Mouse (Mus musculus) hindbrain, embryonic 15.5 days (tissue): ENCODE data around the gene Cox10. TPM values are rescaled to one million over a fixed set of nuclear protein-coding genes. Genes with fewer than 3 reads are reported as not detected.
"Not testable (repeated sequence)": the region's sequence is repeated elsewhere in the genome, so short reads cannot be mapped to it uniquely, and the experiment has no call there.

Experiments
- ATAC-seq: fragments of 200-750 bp; cut with Nextera tagmentation; 2 replicates; pipeline ENCODE4 v1.8.0; 2017; ENCODE audit warnings: low read depth, moderate number of reproducible peaks, moderate TSS enrichment; ENCODE audit not compliant: low FRiP score
- H3K27ac ChIP-seq: fragments of 300-500 bp; sonication (generic); replicated peaks from 2 replicates; pipeline ENCODE4 v1.5.1; 2015; ENCODE audit warnings: mild to moderate bottlenecking, inconsistent platforms
- H3K27me3 ChIP-seq: fragments of 300-500 bp; sonication (generic); 2 replicates; pipeline ENCODE4 v1.6.1; 2015; ENCODE audit warnings: control low read depth, inconsistent platforms
- H3K36me3 ChIP-seq: fragments of 300-500 bp; sonication (generic); 2 replicates; pipeline ENCODE4 v1.6.1; 2015; ENCODE audit warnings: control low read depth, inconsistent platforms
- H3K4me1 ChIP-seq: fragments of 300-500 bp; sonication (generic); replicated peaks from 2 replicates; pipeline ENCODE4 v1.6.1; 2015; ENCODE audit warnings: control low read depth, inconsistent platforms
- H3K4me2 ChIP-seq: fragments of 300-500 bp; sonication (generic); 2 replicates; pipeline ENCODE4 v1.6.1; 2015; ENCODE audit warnings: moderate library complexity, mild to moderate bottlenecking, inconsistent platforms
- H3K4me3 ChIP-seq: fragments of 300-500 bp; sonication (generic); 2 replicates; pipeline ENCODE4 v1.5.1; 2015; ENCODE audit warnings: mild to moderate bottlenecking, inconsistent platforms
- H3K9ac ChIP-seq: fragments of 300-500 bp; sonication (generic); 2 replicates; pipeline ENCODE4 v1.6.1; 2015; ENCODE audit warnings: inconsistent platforms
- H3K9me3 ChIP-seq: fragments of 300-500 bp; sonication (generic); 2 replicates; pipeline ENCODE4 v1.6.1; 2016; ENCODE audit warnings: control low read depth, inconsistent platforms
- WGBS: fragments of 180-500 bp; shearing (Covaris S2); methylation state at CpG from one replicate; pipeline ENCODE4 v1.1.7; 2015; 5-methylcytosine and 5-hydroxymethylcytosine counted together
- polyA plus RNA-seq: library from polyadenylated mRNA; unstranded; fragments of >200 nt; fragmentation: Nextera tagmentation; extraction: Ambion mirVana; gene quantifications from 2 replicates; pipeline ENCODE4 v1.2.1, GENCODE M21; 2015

Gene Cox10
- 23.3 and 25.4 TPM in 2 replicates for polyA plus RNA-seq

DNA sequence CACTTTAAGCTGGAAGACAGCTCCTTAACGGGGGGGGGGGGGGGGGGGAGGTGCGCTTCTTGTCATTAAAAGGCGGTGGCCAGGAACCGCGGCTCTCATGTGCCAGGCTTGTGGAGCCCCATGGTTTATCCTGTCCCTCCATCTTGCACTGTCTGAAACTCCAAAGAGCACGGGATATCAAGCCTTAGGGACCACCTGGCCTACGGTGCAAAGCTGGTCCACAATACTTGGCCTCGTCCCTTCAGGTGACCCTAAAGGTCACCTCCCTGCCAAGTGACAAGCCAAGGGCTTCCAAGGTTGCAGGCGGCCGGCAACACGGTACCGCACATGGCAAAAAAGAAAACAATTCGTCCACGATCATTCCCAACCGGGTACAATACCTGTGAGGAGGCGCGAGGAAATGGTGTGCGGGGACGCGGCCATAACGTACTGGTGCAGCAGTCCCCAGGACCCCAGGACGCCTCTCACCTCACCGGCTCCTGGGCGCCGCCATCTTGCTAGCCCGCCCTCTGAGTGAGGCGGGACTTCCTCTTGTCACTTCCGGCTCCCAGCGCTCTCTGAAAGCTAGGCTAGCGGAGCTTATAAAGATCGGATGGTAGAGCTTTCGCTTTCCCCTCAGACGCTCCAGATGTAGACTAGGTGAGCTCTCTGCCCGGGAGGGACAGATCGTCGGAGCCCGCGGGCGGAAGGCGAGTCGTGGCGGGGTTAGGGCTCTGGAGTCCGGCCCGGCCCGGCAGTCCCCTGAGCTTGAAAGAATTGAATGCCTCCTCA lies at the start of gene Cox10:
Gene Cox10 (minus strand): TSS at position 513 of the 771 bp plus-strand sequence.
- H3K27me3 ChIP-seq, result no peaks in the 10 kb centered on the region
- H3K27ac ChIP-seq, result peak within 1 kb of the TSS; percentile 87
- peak within 1 kb of the TSS; percentile 61 for H3K4me3 ChIP-seq
- under 1% methylated on average over 45 of the region's 45 CpGs for WGBS
- peak within 1 kb of the TSS; percentile 64 for H3K4me2 ChIP-seq
- peaks cover 13% of the 10 kb centered on the region for H3K4me1 ChIP-seq
- no peaks in the 10 kb centered on the region for H3K36me3 ChIP-seq
- peak; percentile 94 for ATAC-seq
- peak within 1 kb of the TSS; percentile 77 for H3K9ac ChIP-seq
- no peaks in the 10 kb centered on the region for H3K9me3 ChIP-seq

GRCm38 (mm10) chr11:64128016-64128415 lies 48.7 kb upstream of the Cox10 start:
- Histone ChIP-seq H3K9me3 (no peaks in the 10 kb centered on the region), H3K27ac (no peak overlapping the region), H3K9ac (no peak overlapping the region), H3K4me3 (no peak overlapping the region), H3K4me1 (peaks cover 7% of the 10 kb centered on the region; the same call in 1 of the 2 replicates), H3K27me3 (no peaks in the 10 kb centered on the region), H3K4me2 (no peak overlapping the region), H3K36me3 (no peaks in the 10 kb centered on the region)
- 86% methylated on average over 9 of the region's 9 CpGs for WGBS
- ATAC-seq, result no peak

GRCm38 (mm10) chr11:64125471-64125870 lies 46.2 kb upstream of the Cox10 start:
- 52% methylated on average over 2 of the region's 2 CpGs for WGBS
- no peak for ATAC-seq

GRCm38 (mm10) chr11:64123174-64123573 lies 43.9 kb upstream of the Cox10 start:
- not testable (repeated sequence) for H3K4me1 ChIP-seq, H3K27ac ChIP-seq, H3K27me3 ChIP-seq, ATAC-seq, H3K36me3 ChIP-seq, H3K4me2 ChIP-seq, H3K9ac ChIP-seq, H3K4me3 ChIP-seq, H3K9me3 ChIP-seq
- WGBS, result 92% methylated on average over 6 of the region's 6 CpGs

More at GRCm38 (mm10) chr11:64125471-64125870, 46.2 kb upstream of the Cox10 start:
- Histone ChIP-seq H3K4me3 (no peak overlapping the region), H3K27me3 (no peaks in the 10 kb centered on the region), H3K27ac (no peak overlapping the region), H3K4me2 (no peak overlapping the region), H3K4me1 (peaks cover 7% of the 10 kb centered on the region; the same call in 1 of the 2 replicates), H3K9me3 (no peaks in the 10 kb centered on the region), H3K9ac (no peak overlapping the region), H3K36me3 (no peaks in the 10 kb centered on the region)

DNA sequence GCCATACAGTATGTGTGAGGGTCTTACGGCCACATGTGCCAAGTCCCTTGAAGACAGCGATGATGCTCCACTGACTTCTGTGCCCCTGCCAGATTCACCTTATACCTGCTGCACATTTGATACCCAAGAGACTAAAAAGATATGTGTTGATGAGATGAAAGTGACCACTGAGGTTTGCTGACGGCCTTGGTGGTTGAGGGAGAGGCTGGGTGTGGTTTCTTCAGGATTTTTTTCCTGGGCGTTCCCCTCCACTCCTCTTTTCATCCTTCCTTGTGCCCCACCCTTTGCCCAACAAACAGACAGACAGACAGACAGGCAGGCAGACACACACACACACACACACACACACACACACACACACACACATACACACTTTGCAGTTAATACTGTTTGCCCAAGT lies 37.4 kb upstream of the Cox10 start:
- Histone ChIP-seq H3K36me3 (no peaks in the 10 kb centered on the region), H3K9me3 (no peaks in the 10 kb centered on the region), H3K27me3 (no peaks in the 10 kb centered on the region), H3K4me1 (no peaks in the 10 kb centered on the region), H3K9ac (no peak overlapping the region), H3K4me2 (no peak overlapping the region), H3K27ac (no peak overlapping the region), H3K4me3 (no peak overlapping the region)
- WGBS, result 88% methylated on average over 4 of the region's 4 CpGs
- no peak for ATAC-seq

DNA sequence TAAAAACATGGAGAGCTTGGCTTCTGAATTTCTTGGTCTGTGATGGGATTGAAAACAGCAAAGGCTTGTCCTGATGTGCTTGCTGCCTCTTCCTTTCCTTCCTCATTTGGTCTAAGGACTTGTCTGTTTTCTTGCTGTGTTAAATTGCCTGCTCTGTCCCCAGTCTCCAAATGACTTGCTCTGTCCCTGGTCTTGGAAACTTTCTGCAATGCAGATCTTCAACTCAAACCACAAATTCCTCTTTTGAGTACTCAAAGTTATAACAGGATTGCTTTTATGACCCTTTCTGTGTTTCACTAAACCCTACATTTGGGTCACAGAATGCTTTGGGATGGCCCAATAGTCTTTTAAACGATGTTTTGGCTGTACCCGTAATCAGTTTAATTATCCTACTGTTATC lies 36.6 kb upstream of the Cox10 start:
- 93% methylated on average over 2 of the region's 2 CpGs for WGBS

GRCm38 (mm10) chr11:64115101-64115500 lies 35.8 kb upstream of the Cox10 start:
- no peak for ATAC-seq
- Histone ChIP-seq H3K4me3 (no peak overlapping the region), H3K9ac (no peak overlapping the region), H3K27me3 (no peaks in the 10 kb centered on the region), H3K4me1 (no peaks in the 10 kb centered on the region), H3K9me3 (no peaks in the 10 kb centered on the region), H3K4me2 (no peak overlapping the region), H3K36me3 (no peaks in the 10 kb centered on the region), H3K27ac (no peak overlapping the region)
- WGBS, result 90% methylated on average over 9 of the region's 9 CpGs

More for the DNA sequence above, 36.6 kb upstream of the Cox10 start:
- Histone ChIP-seq H3K27ac (no peak overlapping the region), H3K27me3 (no peaks in the 10 kb centered on the region), H3K36me3 (no peaks in the 10 kb centered on the region), H3K9me3 (no peaks in the 10 kb centered on the region), H3K9ac (no peak overlapping the region), H3K4me3 (no peak overlapping the region), H3K4me2 (no peak overlapping the region), H3K4me1 (no peaks in the 10 kb centered on the region)
- no peak for ATAC-seq

GRCm38 (mm10) chr11:64100060-64100459 lies 20.8 kb upstream of the Cox10 start:
- no peak for ATAC-seq
- no peaks in the 10 kb centered on the region for H3K4me1 ChIP-seq
- no peak overlapping the region for H3K4me3 ChIP-seq
- WGBS, result 70% methylated on average over 5 of the region's 5 CpGs
- H3K9me3 ChIP-seq, result no peaks in the 10 kb centered on the region
- H3K4me2 ChIP-seq, result no peak overlapping the region
- H3K9ac ChIP-seq, result no peak overlapping the region
- no peaks in the 10 kb centered on the region for H3K27me3 ChIP-seq
- no peak overlapping the region for H3K27ac ChIP-seq
- H3K36me3 ChIP-seq, result no peaks in the 10 kb centered on the region

DNA sequence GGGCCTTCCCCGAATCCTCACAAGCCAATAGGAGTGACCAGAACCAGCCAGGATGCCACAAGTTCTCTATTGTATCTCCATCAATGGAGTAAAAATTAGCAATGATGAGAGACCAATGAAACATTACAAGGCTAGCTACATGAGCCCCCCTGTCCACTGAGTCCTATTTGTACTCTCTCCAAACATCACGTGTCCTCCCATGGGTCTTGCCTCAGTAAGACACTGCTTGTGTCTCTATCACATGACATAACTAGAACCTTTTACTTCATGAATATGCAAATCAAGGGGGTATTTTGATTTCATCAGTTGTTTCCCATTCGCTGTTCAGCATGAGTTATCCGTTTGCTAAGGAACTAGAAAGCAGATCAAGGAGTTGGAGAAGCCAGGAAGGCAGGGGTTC lies 13.8 kb upstream of the Cox10 start:
- no peak overlapping the region for H3K27ac ChIP-seq

GRCm38 (mm10) chr11:64091150-64091549 lies 11.9 kb upstream of the Cox10 start:
- H3K4me1 ChIP-seq, result no peaks in the 10 kb centered on the region
- H3K27ac ChIP-seq, result no peak overlapping the region
- H3K4me3 ChIP-seq, result no peak overlapping the region
- WGBS, result 83% methylated on average over 7 of the region's 7 CpGs
- H3K9ac ChIP-seq, result no peak overlapping the region
- H3K9me3 ChIP-seq, result no peaks in the 10 kb centered on the region
- no peak overlapping the region for H3K4me2 ChIP-seq
- no peaks in the 10 kb centered on the region for H3K36me3 ChIP-seq
- ATAC-seq, result no peak
- no peaks in the 10 kb centered on the region for H3K27me3 ChIP-seq

More for the DNA sequence above, 13.8 kb upstream of the Cox10 start:
- H3K27me3 ChIP-seq, result no peaks in the 10 kb centered on the region
- H3K36me3 ChIP-seq, result no peaks in the 10 kb centered on the region
- H3K4me3 ChIP-seq, result no peak overlapping the region
- no peaks in the 10 kb centered on the region for H3K9me3 ChIP-seq
- ATAC-seq, result no peak
- H3K9ac ChIP-seq, result no peak overlapping the region
- H3K4me1 ChIP-seq, result no peaks in the 10 kb centered on the region
- H3K4me2 ChIP-seq, result no peak overlapping the region
- WGBS, result 89% methylated on average over 4 of the region's 4 CpGs

- H3K27me3 ChIP-seq, result no peaks in the 10 kb centered on the region
- no peak overlapping the region for H3K27ac ChIP-seq
- no peak overlapping the region for H3K4me3 ChIP-seq
- H3K36me3 ChIP-seq, result no peaks in the 10 kb centered on the region
- no peaks in the 10 kb centered on the region for H3K9me3 ChIP-seq
- H3K4me1 ChIP-seq, result no peaks in the 10 kb centered on the region
- no peak overlapping the region for H3K4me2 ChIP-seq
- 40% methylated on average over 2 of the region's 2 CpGs for WGBS
- no peak for ATAC-seq
- no peak overlapping the region for H3K9ac ChIP-seq
Observed at GRCm38 (mm10) chr11:64089682-64090081, 10.4 kb upstream of the Cox10 start.

DNA sequence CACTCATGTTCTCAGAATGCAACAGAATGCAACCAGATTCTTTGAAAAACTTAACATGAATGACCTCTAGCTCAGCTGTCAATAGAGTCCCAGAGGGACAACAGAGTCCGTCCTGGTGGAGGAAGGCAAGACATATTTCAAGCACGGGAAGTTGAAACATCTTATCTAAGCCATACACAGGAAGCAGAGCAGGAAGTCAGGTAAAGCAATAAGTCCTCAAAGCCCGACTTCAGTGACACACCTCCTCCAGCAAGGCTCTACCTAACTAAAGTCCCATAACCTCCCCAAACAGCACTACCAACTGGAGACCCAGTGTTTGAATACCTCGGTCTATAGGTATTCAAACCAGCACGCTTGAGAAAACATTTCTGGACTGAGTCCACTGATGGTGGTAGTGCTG lies 6.6 kb upstream of the Cox10 start:
- Histone ChIP-seq H3K9me3 (no peaks in the 10 kb centered on the region), H3K9ac (no peak overlapping the region), H3K36me3 (no peaks in the 10 kb centered on the region), H3K27me3 (no peaks in the 10 kb centered on the region), H3K4me1 (no peaks in the 10 kb centered on the region), H3K27ac (no peak overlapping the region), H3K4me2 (no peak overlapping the region), H3K4me3 (no peak overlapping the region)
- no peak for ATAC-seq
- WGBS, result 94% methylated on average over 5 of the region's 5 CpGs

GRCm38 (mm10) chr11:64079727-64080081 lies 436 bp upstream of the Cox10 start:
- ATAC-seq, result peak; percentile 55; the same call in 1 of the 2 replicates
- H3K9ac ChIP-seq, result peak overlapping the region; percentile 77
- WGBS, result under 1% methylated on average over 8 of the region's 8 CpGs
- peak overlapping the region; percentile 61 for H3K4me3 ChIP-seq
- H3K27me3 ChIP-seq, result no peaks in the 10 kb centered on the region
- peak overlapping the region; percentile 87 for H3K27ac ChIP-seq
- peaks cover 13% of the 10 kb centered on the region for H3K4me1 ChIP-seq
- H3K4me2 ChIP-seq, result peak overlapping the region; percentile 64
- no peaks in the 10 kb centered on the region for H3K9me3 ChIP-seq
- H3K36me3 ChIP-seq, result no peaks in the 10 kb centered on the region
